Mouse (Mus musculus) testis, adult 2 months (tissue): ENCODE data around the gene Bst2.

Source experiments
- CTCF ChIP-seq: fragments of 200-500 bp; IDR thresholded peaks from 2 replicates; pipeline ENCODE4 v1.5.1; 2012; ENCODE audit warnings: low read depth, mild to moderate bottlenecking, inconsistent platforms, low read length, moderate library complexity; ENCODE audit not compliant: control insufficient read depth, insufficient read depth, insufficient replicate concordance
- POLR2A ChIP-seq: fragments of 200-500 bp; IDR thresholded peaks from 2 replicates; pipeline ENCODE4 v1.6.1; 2012; ENCODE audit warnings: low read depth, mild to moderate bottlenecking, inconsistent platforms, low read length, moderate library complexity; ENCODE audit not compliant: control insufficient read depth

- no peak for TF ChIP-seq CTCF
- TF ChIP-seq POLR2A, result peak; percentile 40; the same call in 1 of the 2 replicates
Observed at GRCm38 (mm10) chr8:71568387-71568937, 31.2 kb upstream of the Bst2 start, which contains the start of gene Slc27a1.
